Mouse (Mus musculus) lung, postnatal 0 days (tissue): ENCODE data around the gene Syt11. TPM values are rescaled to one million over a fixed set of nuclear protein-coding genes. Genes with fewer than 3 reads are reported as not detected.

Source experiments
- ATAC-seq: fragments of 200-750 bp; cut with Nextera tagmentation; 2 replicates; pipeline ENCODE4 v1.8.0; 2017; ENCODE audit warnings: moderate library complexity
- DNase-seq: peaks from one replicate; pipeline ENCODE4 v3.0.0-alpha.2; 2016; ENCODE audit warnings: low spot score
- H3K27ac ChIP-seq: fragments of 300-500 bp; sonication (generic); 2 replicates; pipeline ENCODE4 v1.5.1; 2014; ENCODE audit warnings: antibody characterized with exemption, mild to moderate bottlenecking, low read length, mixed read lengths
- H3K27me3 ChIP-seq: fragments of 300-500 bp; sonication (generic); replicated peaks from 2 replicates; pipeline ENCODE4 v1.6.1; 2014; ENCODE audit warnings: low read length, mixed read lengths; ENCODE audit not compliant: insufficient read depth
- H3K36me3 ChIP-seq: fragments of 300-500 bp; sonication (generic); 2 replicates; pipeline ENCODE4 v1.6.1; 2014; ENCODE audit warnings: low read length, mixed read lengths; ENCODE audit not compliant: insufficient read depth
- H3K4me1 ChIP-seq: fragments of 300-500 bp; sonication (generic); 2 replicates; pipeline ENCODE4 v1.6.1; 2014; ENCODE audit warnings: antibody characterized with exemption, low read depth, low read length, mixed read lengths; ENCODE audit not compliant: insufficient read depth
- H3K4me2 ChIP-seq: fragments of 300-500 bp; sonication (generic); replicated peaks from 2 replicates; pipeline ENCODE4 v1.6.1; 2014; ENCODE audit warnings: low read depth, mild to moderate bottlenecking, low read length, moderate library complexity, mixed read lengths
- H3K4me3 ChIP-seq: fragments of 300-500 bp; sonication (generic); 2 replicates; pipeline ENCODE4 v1.5.1; 2014; ENCODE audit warnings: low read depth, low read length
- H3K9ac ChIP-seq: fragments of 300-500 bp; sonication (generic); replicated peaks from 2 replicates; pipeline ENCODE4 v1.6.1; 2014; ENCODE audit warnings: low read depth, mild to moderate bottlenecking
- H3K9me3 ChIP-seq: fragments of 300-500 bp; sonication (generic); 2 replicates; pipeline ENCODE4 v1.6.1; 2016; ENCODE audit warnings: low read length, mixed read lengths
- CTCF ChIP-seq: IDR thresholded peaks from 2 replicates; pipeline ENCODE4 v1.5.1; 2016; ENCODE audit warnings: antibody characterized with exemption, mild to moderate bottlenecking
- EP300 ChIP-seq: IDR thresholded peaks from 2 replicates; pipeline ENCODE4 v1.6.1; 2016; ENCODE audit warnings: antibody characterized with exemption, mild to moderate bottlenecking, control low read depth
- WGBS: fragments of 180-500 bp; shearing (Covaris S2); extraction: QIAGEN DNeasy Blood & Tissue Kit; methylation state at CpG from one replicate; pipeline ENCODE4 v1.1.7; 2014; 5-methylcytosine and 5-hydroxymethylcytosine counted together
- polyA plus RNA-seq: library from polyadenylated mRNA; unstranded; fragments of >200 nt; fragmentation: Nextera tagmentation; extraction: Ambion mirVana; gene quantifications from 2 replicates; pipeline ENCODE4 v1.2.1, GENCODE M21; 2015

Syt11 gene
- polyA plus RNA-seq, 1 experiment from 2014 or later, result 4.9 TPM

- Histone ChIP-seq H3K4me3 (no peak overlapping the region), H3K9me3 (no peaks in the 10 kb centered on the region), H3K27ac (no peak overlapping the region), H3K4me2 (no peak overlapping the region), H3K4me1 (no peaks in the 10 kb centered on the region), H3K36me3 (peaks cover 61% of the 10 kb centered on the region; the same call in 1 of the 2 replicates), H3K9ac (no peak overlapping the region), H3K27me3 (no peaks in the 10 kb centered on the region)
- no peak for ATAC-seq
- DNase-seq, result no peak
- WGBS, result 80% methylated on average over 3 of the region's 3 CpGs
- TF ChIP-seq EP300 (no peak), CTCF (no peak)
Measured at GRCm38 (mm10) chr3:88700247-88700646, 74.7 kb downstream of the Syt11 start.

- no peaks in the 10 kb centered on the region for H3K9me3 ChIP-seq
- peaks cover 62% of the 10 kb centered on the region; the same call in 1 of the 2 replicates for H3K36me3 ChIP-seq
- H3K9ac ChIP-seq, result no peak overlapping the region
- H3K4me3 ChIP-seq, result no peak overlapping the region
- H3K27ac ChIP-seq, result no peak overlapping the region
- ATAC-seq, result no peak
- H3K27me3 ChIP-seq, result no peaks in the 10 kb centered on the region
- H3K4me2 ChIP-seq, result no peak overlapping the region
- no peak for TF ChIP-seq CTCF
- no peak for TF ChIP-seq EP300
- WGBS, result 91% methylated on average over 6 of the region's 6 CpGs
- H3K4me1 ChIP-seq, result no peaks in the 10 kb centered on the region
- no peak for DNase-seq
Measured at GRCm38 (mm10) chr3:88698834-88699233, 76.1 kb downstream of the Syt11 start.

GRCm38 (mm10) chr3:88698051-88698450, 76.9 kb downstream of the Syt11 start:
- no peak for DNase-seq
- no peak overlapping the region for H3K27ac ChIP-seq
- WGBS, result 100% methylated on average over 1 of the region's 1 CpGs
- no peak for TF ChIP-seq CTCF
- no peak for TF ChIP-seq EP300
- H3K4me2 ChIP-seq, result no peak overlapping the region
- no peak overlapping the region for H3K4me3 ChIP-seq
- H3K9ac ChIP-seq, result no peak overlapping the region
- H3K9me3 ChIP-seq, result no peaks in the 10 kb centered on the region
- H3K4me1 ChIP-seq, result no peaks in the 10 kb centered on the region
- peaks cover 65% of the 10 kb centered on the region; the same call in 1 of the 2 replicates for H3K36me3 ChIP-seq
- no peak for ATAC-seq
- no peaks in the 10 kb centered on the region for H3K27me3 ChIP-seq

GRCm38 (mm10) chr3:88695545-88695944, 79.4 kb downstream of the Syt11 start:
- H3K9me3 ChIP-seq, result no peaks in the 10 kb centered on the region
- TF ChIP-seq CTCF (peak; percentile 12; the same call in 1 of the 2 replicates), EP300 (no peak)
- no peak for ATAC-seq

More at GRCm38 (mm10) chr3:88695545-88695944, 79.4 kb downstream of the Syt11 start:
- no peaks in the 10 kb centered on the region for H3K27me3 ChIP-seq
- H3K9ac ChIP-seq, result no peak overlapping the region
- no peak overlapping the region for H3K27ac ChIP-seq
- H3K36me3 ChIP-seq, result peaks cover 57% of the 10 kb centered on the region
- no peak overlapping the region for H3K4me3 ChIP-seq
- H3K4me1 ChIP-seq, result no peaks in the 10 kb centered on the region
- no peak overlapping the region for H3K4me2 ChIP-seq
- no peak for DNase-seq

Other genes starting within 250 kb of the Syt11 start
- 2.6 and 3.4 TPM in 2 replicates for gene Mex3a, start 242.8 kb downstream of the Syt11 start, polyA plus RNA-seq
- gene Rab25, start 226.9 kb downstream of the Syt11 start, polyA plus RNA-seq, result 61.4 and 61.8 TPM in 2 replicates
- 138 and 143 TPM in 2 replicates for gene Lamtor2, start 222.1 kb downstream of the Syt11 start, polyA plus RNA-seq
- 18.4 and 22.6 TPM in 2 replicates for gene Ubqln4, start 221.4 kb downstream of the Syt11 start, polyA plus RNA-seq
- 306 and 384 TPM in 2 replicates for gene Ssr2, start 199.3 kb downstream of the Syt11 start, polyA plus RNA-seq
- gene Arhgef2, start 169.2 kb downstream of the Syt11 start, polyA plus RNA-seq, result 170 and 229 TPM in 2 replicates
- 0.61 and 0.92 TPM in 2 replicates for gene Rxfp4, start 122.0 kb downstream of the Syt11 start, polyA plus RNA-seq
- 42.3 and 49.4 TPM in 2 replicates for gene Khdc4, start 89.4 kb downstream of the Syt11 start, polyA plus RNA-seq
- 88.6 and 98.4 TPM in 2 replicates for gene Rit1, start 58.3 kb downstream of the Syt11 start, polyA plus RNA-seq
- 4.6 and 5.0 TPM in 2 replicates for gene Gon4l, start 60.1 kb upstream of the Syt11 start, polyA plus RNA-seq
- gene Msto1, start 138.8 kb upstream of the Syt11 start, polyA plus RNA-seq, result 23.2 and 24.6 TPM in 2 replicates
- gene Ash1l, start 175.5 kb upstream of the Syt11 start, polyA plus RNA-seq, result 11.9 and 15.0 TPM in 2 replicates
- 64.6 and 66.3 TPM in 2 replicates for gene Dap3, start 176.0 kb upstream of the Syt11 start, polyA plus RNA-seq